Mouse (Mus musculus): ENCODE data around the gene Zfp704.

DNA sequence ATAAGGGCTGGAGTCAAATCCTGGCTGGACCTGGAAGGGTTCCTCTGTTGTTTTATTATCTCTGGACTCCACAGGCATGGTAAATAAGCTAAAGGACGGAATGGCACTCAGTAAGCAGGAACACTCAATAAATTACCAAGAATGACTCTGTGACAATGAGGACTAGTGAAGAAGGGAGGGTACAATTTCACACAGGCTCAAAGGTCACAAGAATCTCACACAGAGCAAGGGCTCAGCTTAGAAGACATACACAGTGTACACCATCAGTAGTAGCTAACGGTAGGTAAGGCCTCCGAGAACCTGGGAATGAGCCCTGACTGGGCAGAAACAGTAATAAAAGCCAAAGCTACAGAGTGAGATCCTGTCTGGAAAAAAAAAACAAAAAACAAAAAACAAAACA, 29.8 kb downstream of the Zfp704 start:
- TF ChIP-seq POLR2A (IDR thresholded peaks at IDR 0.05; ENCODE audit: borderline replicate concordance, extremely low read depth, low read depth, low read length) (no peak), CTCF (IDR thresholded peaks at IDR 0.05; ENCODE audit: insufficient read depth, low read length) (no peak)
